Comparison of ENCODE assay signal across 8 mouse cellular contexts in genomic region chr1:53784721-53785418, GRCm38 (mm10). TPM values are rescaled to one million over a fixed set of nuclear protein-coding genes. Genes with fewer than 3 reads are reported as not detected.
DNase-seq lines count a peak whose midpoint lies in the region; ATAC-seq and TF ChIP-seq lines count a peak whose summit lies in the region.

Gene Stk17b (minus strand): TSS chr1:53785224.

- H3K36me3 ChIP-seq in forebrain, postnatal 0 days (ENCODE audit: insufficient read depth): no peaks in the 10 kb centered on the region

- no peaks in the 10 kb centered on the region for H3K9me3 ChIP-seq in forebrain, postnatal 0 days (ENCODE audit: low read length)

- peak within 1 kb of the TSS; percentile 81 for H3K4me2 ChIP-seq in forebrain, postnatal 0 days (ENCODE audit: low read depth)

- peak within 1 kb of the TSS; percentile 48 for H3K9ac ChIP-seq in forebrain, postnatal 0 days

- TF ChIP-seq CTCF in cerebellum, adult 2 months (IDR thresholded peaks at IDR 0.05; ENCODE audit: borderline replicate concordance, insufficient read depth, low read depth, low read length): no peak
- TF ChIP-seq CTCF in forebrain, postnatal 0 days (IDR thresholded peaks at IDR 0.05; ENCODE audit: low read depth): no peak

- H3K27me3 ChIP-seq in cerebellum, adult 2 months (ENCODE audit: control insufficient read depth, insufficient read depth, low read length): no peaks in the 10 kb centered on the region; the same call in 1 of the 2 replicates
- no peaks in the 10 kb centered on the region for H3K27me3 ChIP-seq in forebrain, postnatal 0 days (ENCODE audit: insufficient read depth, low read length)

- under 1% methylated on average over 80 of the region's 81 CpGs for WGBS in cerebellum, adult 2 months
- WGBS in forebrain, postnatal 0 days: under 1% methylated on average over 72 of the region's 81 CpGs

- peak; percentile 98 for ATAC-seq in forebrain, postnatal 0 days
- peak; percentile 91 to 96 for ATAC-seq in hematopoietic stem cell, adult 5-6 weeks (replicated peaks in 1 of 2; ENCODE audit: insufficient read depth in 1 of 2, low FRiP score in 2 of 2, low TSS enrichment in 1 of 2, low read depth in 1 of 2, poor library complexity in 2 of 2, severe bottlenecking in 2 of 2)

- no peak for TF ChIP-seq POLR2A in cerebellum, adult 2 months (IDR thresholded peaks at IDR 0.05; ENCODE audit: borderline replicate concordance, insufficient read depth, low read length)

- H3K4me1 ChIP-seq in cerebellum, adult 2 months (ENCODE audit: control insufficient read depth, insufficient read depth, low read length): no peaks in the 10 kb centered on the region
- no peaks in the 10 kb centered on the region for H3K4me1 ChIP-seq in forebrain, postnatal 0 days (ENCODE audit: insufficient read depth)

- peak within 1 kb of the TSS; percentile 63 for H3K4me3 ChIP-seq in cerebellum, adult 2 months (replicated peaks; ENCODE audit: insufficient read depth, low read depth, low read length)
- peak within 1 kb of the TSS; percentile 74 for H3K4me3 ChIP-seq in forebrain, postnatal 0 days (ENCODE audit: low read depth, low read length)

- no peak within 1 kb of the TSS for H3K27ac ChIP-seq in cerebellum, adult 2 months (ENCODE audit: insufficient read depth, low read length)
- H3K27ac ChIP-seq in forebrain, postnatal 0 days (ENCODE audit: low read depth, low read length): no peak within 1 kb of the TSS

- peak; percentile 85 for DNase-seq in MEL-GATA-1-ER (ENCODE audit: extremely low read depth, low read depth)
- peak; percentile 63 to 76 for DNase-seq in cerebellum, adult 2 months
- peak; percentile 82 for DNase-seq in forebrain, postnatal 0 days
- peak; percentile 74 to 86 for DNase-seq in layer of hippocampus, postnatal 10 days (ENCODE audit: low spot score in 2 of 2)
- peak; percentile 97 for DNase-seq in lung, postnatal 10 days
- peak; percentile 91 for DNase-seq in ovary, postnatal 36 days (ENCODE audit: low spot score)
- peak; percentile 91 for DNase-seq in thymus, postnatal 25 days

RNA-seq across cellular contexts. Expression of gene Stk17b, which starts in this region (rescaled TPM):
- 25.2 and 28.1 TPM in 2 replicates for polyA plus RNA-seq in cerebellum, adult 2 months (2012; rRNA removed)
- 7.2 and 7.8 TPM in 2 replicates for total RNA-seq in forebrain, postnatal 0 days (2014; rRNA removed)
- 4.1 and 4.4 TPM in 2 replicates for polyA plus RNA-seq in forebrain, postnatal 0 days (2015; fragmentation: Nextera tagmentation; extraction: Ambion mirVana)
- total RNA-seq in hematopoietic stem cell, adult 5-6 weeks (2017): 171 and 187 TPM in 2 replicates
- total RNA-seq in layer of hippocampus, postnatal 10 days (2021): 1 to 10 TPM; 7.0 to 9.6 TPM

Comparison
In these comparisons a context has a peak if more than half of its experiments do, and no peak if none do; other contexts are left out.
1. RNA of gene Stk17b (total RNA-seq): 171 to 187 TPM in hematopoietic stem cell, adult 5-6 weeks; 7.0 to 9.6 TPM in layer of hippocampus, postnatal 10 days and 7.2 to 7.8 TPM in forebrain, postnatal 0 days; every median in the first group is over 10 times any median in the second.
2. Peak in every context shown above with its lines, with median percentiles within 50 percentile points of each other: DNase-seq.